Mouse (Mus musculus): ENCODE measurements around the gene Wipf1.
"Not testable (repeated sequence)": the region's sequence is repeated elsewhere in the genome, so short reads cannot be mapped to it uniquely, and the experiment has no call there.

Wipf1 gene

GRCm38 (mm10) chr2:73529356-73530330, at the start of gene Wipf1:
Wipf1 (minus strand) TSS chr2:73529734.
- DNase-seq: peak; percentile 66

GRCm38 (mm10) chr2:73579168-73579567, 49.6 kb upstream of the Wipf1 start:
- DNase-seq: no peak

- no peak for DNase-seq
These were observed 44.9 kb upstream of the Wipf1 start for GRCm38 (mm10) chr2:73574418-73574817.

- DNase-seq: no peak
These were observed 44.0 kb upstream of the Wipf1 start for GRCm38 (mm10) chr2:73573556-73573955.

GRCm38 (mm10) chr2:73572539-73573372, 43.2 kb upstream of the Wipf1 start:
- DNase-seq: peak; percentile 89

GRCm38 (mm10) chr2:73571901-73572300, 42.4 kb upstream of the Wipf1 start:
- DNase-seq: no peak

DNA sequence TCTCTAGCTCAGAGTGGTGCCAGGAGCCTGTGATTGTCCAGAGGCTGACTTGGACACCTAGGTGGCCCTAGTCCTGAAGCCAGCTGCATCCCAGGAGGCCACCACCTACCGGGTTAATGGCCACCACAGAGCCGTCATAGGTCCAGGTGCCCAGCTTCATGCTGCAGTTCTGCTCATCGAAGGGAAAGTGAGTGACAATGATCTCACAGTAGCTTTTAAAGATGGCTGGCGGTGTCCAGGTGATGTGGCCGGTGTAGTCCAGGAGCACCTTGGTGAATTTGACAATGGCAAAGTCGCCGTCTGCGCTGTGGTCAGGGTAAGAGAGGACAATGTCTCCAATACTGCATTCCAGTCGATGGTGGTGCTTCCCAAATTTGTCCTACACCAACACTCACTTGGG, 41.8 kb upstream of the Wipf1 start:
- no peak for DNase-seq

DNA sequence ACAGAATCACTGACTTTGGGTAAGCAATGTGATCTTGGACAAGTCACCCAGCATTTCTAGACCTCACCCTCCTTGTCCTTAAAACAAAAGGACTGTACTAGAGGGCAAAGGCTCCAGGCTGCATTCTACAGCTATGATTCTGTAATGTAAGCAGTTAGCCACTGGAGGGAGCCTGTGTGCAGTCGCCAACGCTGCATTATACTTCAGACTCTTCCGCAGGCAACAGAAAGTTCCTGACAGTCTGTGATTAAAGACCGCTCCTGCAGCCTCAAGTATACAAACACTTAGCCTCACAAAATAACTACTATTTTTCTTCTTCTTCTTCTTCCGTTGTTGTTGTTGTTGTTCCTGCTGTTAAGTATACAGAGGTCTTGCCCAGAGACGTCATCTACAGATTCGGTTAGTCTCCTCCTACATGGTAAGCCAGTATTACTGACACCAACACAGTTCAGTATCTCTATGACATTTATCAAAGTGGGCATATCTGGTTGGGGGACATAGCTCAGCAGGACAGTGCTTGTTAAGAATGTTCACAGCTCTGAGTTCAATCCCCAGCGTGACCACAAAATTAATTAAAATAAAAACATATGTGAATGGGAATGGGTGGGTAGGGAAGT, 37.6 kb upstream of the Wipf1 start:
- DNase-seq: peak; percentile 57

GRCm38 (mm10) chr2:73566162-73566561, 36.6 kb upstream of the Wipf1 start:
- DNase-seq: peak; percentile 56

DNA sequence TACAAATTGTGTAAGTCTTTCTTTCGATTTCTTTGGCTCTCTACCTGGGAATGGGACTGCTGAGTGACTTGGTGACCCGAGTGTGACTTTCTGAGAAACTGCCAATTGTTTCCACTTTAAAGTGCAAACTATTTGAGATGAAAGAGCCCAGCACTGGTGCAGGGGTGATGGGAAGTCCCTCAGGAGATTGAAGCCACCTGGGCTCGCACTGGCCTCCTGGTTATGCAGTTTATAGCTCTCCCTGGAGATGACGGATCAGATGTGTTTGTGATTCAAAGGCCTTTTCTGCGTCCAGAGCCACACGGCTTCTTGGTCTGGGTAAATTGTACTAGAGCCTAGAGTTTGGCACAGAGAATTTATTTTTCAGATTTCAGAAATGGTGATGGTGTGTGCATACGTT, 34.2 kb upstream of the Wipf1 start:
- DNase-seq: no peak

DNA sequence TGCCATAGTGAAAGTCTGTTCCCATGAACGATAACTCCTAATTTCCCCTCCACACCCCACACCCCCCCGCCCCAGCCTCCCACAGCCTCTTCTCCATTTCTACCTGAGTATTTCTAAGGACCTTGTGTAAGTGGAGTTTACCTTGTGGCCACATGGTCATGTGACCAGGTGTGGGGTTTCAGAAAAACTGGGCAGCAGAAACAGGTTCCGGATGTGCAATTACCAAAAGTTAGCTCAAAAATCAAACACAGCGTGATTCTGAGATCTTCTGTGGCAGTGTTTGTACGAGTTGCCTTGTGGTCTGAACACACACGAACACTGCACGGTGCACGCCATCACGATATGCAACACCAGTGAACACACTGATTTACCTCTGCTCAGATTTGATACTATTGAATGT, 33.1 kb upstream of the Wipf1 start:
- no peak for DNase-seq

- no peak for DNase-seq
These were observed 32.1 kb upstream of the Wipf1 start for GRCm38 (mm10) chr2:73561665-73562063.

DNA sequence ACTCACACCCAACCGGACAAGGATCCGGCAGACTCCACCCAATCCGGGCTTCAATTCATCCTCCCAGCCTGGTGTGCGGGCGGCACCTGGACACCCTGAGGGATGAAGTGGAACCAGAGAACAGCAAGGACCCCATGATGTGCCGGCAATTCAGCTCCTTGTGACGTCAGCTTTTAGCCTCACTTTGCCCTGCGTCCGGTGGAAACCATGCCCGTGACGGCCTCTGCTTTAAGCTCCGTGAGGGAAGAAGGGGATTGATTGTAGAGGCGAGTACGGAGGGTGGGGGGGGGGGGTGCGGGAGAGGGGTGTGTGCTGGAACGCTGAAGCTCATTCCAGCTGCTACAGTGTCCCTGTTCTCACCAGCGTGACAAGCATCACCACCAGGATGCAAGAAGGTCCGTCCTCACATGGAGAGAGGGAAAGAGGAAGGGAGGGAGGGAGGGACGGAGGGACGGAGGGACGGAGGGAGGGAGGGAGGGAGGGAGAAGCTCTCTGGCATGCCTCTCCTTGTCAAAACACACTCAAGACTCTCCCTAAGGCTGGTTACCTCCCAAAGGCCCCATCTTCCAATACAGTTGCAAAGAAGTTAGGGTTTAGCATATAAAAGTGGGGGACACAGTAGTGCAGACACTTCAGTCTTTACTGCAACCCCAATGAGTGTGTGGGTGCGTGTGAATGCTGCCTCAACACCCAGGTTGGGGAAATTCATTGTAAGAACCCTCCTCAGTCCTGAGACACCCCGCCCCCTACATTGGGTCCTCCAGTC, 31.5 kb upstream of the Wipf1 start:
- no peak for DNase-seq

DNA sequence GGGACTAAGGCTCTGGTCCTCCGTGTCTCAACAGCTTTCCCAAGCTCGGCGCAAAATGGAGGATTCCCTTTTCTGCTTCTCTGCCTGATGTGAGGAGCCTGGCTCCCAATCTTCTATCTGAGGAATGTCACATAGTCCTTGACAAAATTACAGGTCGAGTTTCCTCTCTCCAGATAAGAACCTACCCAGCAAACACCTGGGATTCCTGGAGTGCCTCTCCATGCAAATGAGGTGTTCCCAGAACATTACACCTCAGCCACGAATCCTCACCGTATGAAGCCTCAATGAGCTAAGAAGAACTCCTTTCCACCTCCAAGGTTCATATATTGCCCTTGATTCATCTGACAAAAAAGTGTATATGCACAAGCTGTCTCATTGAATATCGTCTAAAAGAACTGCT, 30.9 kb upstream of the Wipf1 start:
- no peak for DNase-seq

DNA sequence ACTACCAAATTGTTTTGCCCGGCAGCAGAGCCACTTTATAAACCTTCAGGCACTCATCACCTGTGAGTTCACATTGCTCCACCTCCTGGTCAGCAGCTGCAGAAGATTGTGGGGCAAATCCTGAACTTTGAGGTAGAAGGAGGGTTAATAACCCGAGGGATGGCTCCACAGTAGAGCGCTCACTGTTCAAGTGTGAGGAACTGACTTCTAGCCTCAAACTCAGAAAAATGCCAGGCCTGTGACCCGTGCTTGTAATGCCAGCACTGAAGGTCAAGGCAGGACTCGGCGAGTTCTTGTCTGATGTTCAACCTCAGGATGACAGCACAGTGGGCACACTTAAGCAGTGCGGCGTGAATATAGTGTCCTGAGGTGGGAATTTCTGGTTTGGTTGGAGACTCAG, 28.4 kb upstream of the Wipf1 start:
- no peak for DNase-seq

- not testable (repeated sequence) for DNase-seq
These were observed 27.5 kb upstream of the Wipf1 start for GRCm38 (mm10) chr2:73557061-73557460.

GRCm38 (mm10) chr2:73554389-73554788, 24.9 kb upstream of the Wipf1 start:
- DNase-seq: no peak

GRCm38 (mm10) chr2:73552926-73553325, 23.4 kb upstream of the Wipf1 start:
- no peak for DNase-seq

DNA sequence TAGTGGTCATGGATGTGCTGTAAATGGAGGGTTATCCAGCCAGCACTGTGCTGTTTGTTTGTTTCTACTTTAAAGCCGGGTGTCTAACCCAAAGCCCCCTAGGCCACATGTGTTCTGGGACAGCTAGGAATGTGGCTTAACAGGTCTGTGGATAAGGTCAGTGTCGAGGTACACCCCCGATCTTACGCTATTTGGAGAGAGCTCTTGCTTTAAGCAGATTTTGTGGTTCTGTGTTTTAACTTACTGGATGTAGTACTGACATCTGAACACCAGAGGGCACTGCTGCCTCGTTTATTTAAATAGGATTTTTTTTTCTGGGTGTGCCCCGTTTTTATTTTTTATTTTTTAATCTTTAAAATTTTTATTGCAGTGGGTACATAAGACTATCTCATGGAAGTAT, 21.2 kb upstream of the Wipf1 start:
- DNase-seq: peak; percentile 43

DNA sequence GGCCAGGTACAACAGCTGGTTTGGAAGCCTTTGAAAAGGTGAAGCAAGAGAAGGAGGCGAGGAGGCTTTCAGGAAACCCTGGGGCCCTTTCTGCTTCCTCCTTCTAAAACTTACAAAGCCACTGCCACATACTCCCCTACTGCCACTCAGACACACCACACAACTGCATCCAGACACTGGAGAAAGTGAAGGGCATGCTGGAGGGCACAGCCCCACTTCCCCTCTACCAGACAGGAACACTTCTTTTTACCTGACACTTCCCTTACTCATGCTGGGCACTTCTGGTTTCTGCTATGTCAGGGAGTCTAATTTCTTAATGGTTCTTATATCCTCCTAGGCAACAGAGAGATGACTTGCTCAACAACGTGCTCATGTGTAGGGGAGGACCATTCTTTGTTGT, 19.0 kb upstream of the Wipf1 start:
- DNase-seq: no peak

- DNase-seq: no peak
These were observed 17.7 kb upstream of the Wipf1 start for GRCm38 (mm10) chr2:73547256-73547655.

DNA sequence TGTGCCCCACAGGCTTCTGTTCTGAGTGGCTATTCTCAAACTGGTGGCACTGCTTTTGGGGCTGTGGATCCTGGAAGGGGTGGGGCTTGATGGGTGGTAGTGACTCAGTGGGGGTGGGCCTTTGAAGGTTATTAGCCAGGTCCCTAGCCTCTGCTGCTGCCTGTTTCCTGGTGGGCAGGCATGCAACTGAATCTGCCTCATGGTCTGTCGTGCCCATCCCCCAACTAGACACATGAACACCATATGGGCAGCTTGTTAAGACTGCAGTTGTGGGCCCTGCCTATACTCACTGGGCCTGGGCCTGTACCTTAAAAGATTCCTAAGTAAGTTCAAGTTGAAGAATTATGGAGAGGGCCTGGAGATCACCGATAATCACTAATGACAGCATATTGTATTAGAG, 16.0 kb upstream of the Wipf1 start:
- no peak for DNase-seq
